Mouse (Mus musculus) liver, embryonic 14.5 days (tissue): ENCODE data around the gene Rhno1. TPM values are rescaled to one million over a fixed set of nuclear protein-coding genes. Genes with fewer than 3 reads are reported as not detected.
A peak's percentile ranks its signal among the peaks of the same experiment; 100 is the strongest.

Experiments used
- ATAC-seq: fragments of 200-750 bp; cut with Nextera tagmentation; 2 replicates; pipeline ENCODE4 v1.8.0; 2017; ENCODE audit warnings: moderate number of reproducible peaks, mild to moderate bottlenecking, moderate library complexity; ENCODE audit not compliant: insufficient read depth
- DNase-seq, 3 experiments: peaks; one replicate each; pipeline ENCODE4 v3.0.0-alpha.2; 2012 to 2013; ENCODE audit warnings: low read depth in 3 of 3, low spot score in 3 of 3
- H3K27ac ChIP-seq: fragments of 300-500 bp; sonication (generic); 2 replicates; pipeline ENCODE4 v1.5.1; 2014; ENCODE audit warnings: moderate library complexity, mild to moderate bottlenecking, control low read depth, inconsistent platforms
- H3K27me3 ChIP-seq: fragments of 300-500 bp; sonication (generic); 2 replicates; pipeline ENCODE4 v1.6.1; 2014; ENCODE audit warnings: mild to moderate bottlenecking, low read length, moderate library complexity; ENCODE audit not compliant: control insufficient read depth, insufficient read depth
- H3K36me3 ChIP-seq: fragments of 300-500 bp; sonication (generic); replicated peaks from 2 replicates; pipeline ENCODE4 v1.6.1; 2014; ENCODE audit warnings: low read depth; ENCODE audit not compliant: control insufficient read depth, insufficient read depth
- H3K4me1 ChIP-seq, 2 experiments: fragments of 200-500 bp in 1 of 2; fragments of 300-500 bp in 1 of 2; sonication (generic) in 1 of 2; replicated peaks; 2 replicates each; pipeline ENCODE4 v1.6.1; 2012 to 2014; ENCODE audit warnings: antibody characterized with exemption in 1 of 2, inconsistent platforms in 1 of 2, low read length in 1 of 2; ENCODE audit not compliant: control insufficient read depth in 2 of 2, insufficient read depth in 2 of 2
- H3K4me2 ChIP-seq: fragments of 300-500 bp; sonication (generic); 2 replicates; pipeline ENCODE4 v1.6.1; 2014; ENCODE audit warnings: low read depth, mild to moderate bottlenecking, control low read depth, moderate library complexity
- H3K4me3 ChIP-seq, 2 experiments: fragments of 200-500 bp in 1 of 2; fragments of 300-500 bp in 1 of 2; sonication (generic) in 1 of 2; 2 replicates each; pipeline ENCODE4 v1.5.1; 2012 to 2014; ENCODE audit warnings: low read depth in 2 of 2, low read length in 2 of 2, mild to moderate bottlenecking in 2 of 2, control low read depth in 1 of 2, inconsistent platforms in 1 of 2, moderate library complexity in 1 of 2; ENCODE audit not compliant: insufficient read depth in 1 of 2
- H3K9ac ChIP-seq: fragments of 300-500 bp; sonication (generic); replicated peaks from 2 replicates; pipeline ENCODE4 v1.6.1; 2014; ENCODE audit warnings: mild to moderate bottlenecking, control low read depth, moderate library complexity
- H3K9me3 ChIP-seq: fragments of 300-500 bp; sonication (generic); 2 replicates; pipeline ENCODE4 v1.6.1; 2016; ENCODE audit warnings: low read length, mixed read lengths; ENCODE audit not compliant: control insufficient read depth
- CTCF ChIP-seq: IDR thresholded peaks from 2 replicates; pipeline ENCODE4 v1.5.1; 2016; ENCODE audit warnings: antibody characterized with exemption, low read depth, control low read depth
- EP300 ChIP-seq: IDR thresholded peaks from 2 replicates; pipeline ENCODE4 v1.6.1; 2016; ENCODE audit warnings: antibody characterized with exemption, low read depth
- WGBS: fragments of 180-500 bp; shearing (Covaris S2); extraction: QIAGEN DNeasy Blood & Tissue Kit; methylation state at CpG from one replicate; pipeline ENCODE4 v1.1.7; 2014; ENCODE audit not compliant: insufficient replicate concordance; 5-methylcytosine and 5-hydroxymethylcytosine counted together
- polyA plus RNA-seq, 2 experiments: library from polyadenylated mRNA; depleted of rRNA in 1 of 2; stranded (reverse) in 1 of 2; unstranded in 1 of 2; fragments of >200 nt; fragmentation: Nextera tagmentation in 1 of 2; extraction: Ambion mirVana in 1 of 2; gene quantifications; 2 replicates each; pipeline versions ENCODE4 v1.2.1 to v1.2.3; 2012 to 2014

Gene Rhno1
- polyA plus RNA-seq, 2 experiments = 19.0 to 45.1 TPM

DNA sequence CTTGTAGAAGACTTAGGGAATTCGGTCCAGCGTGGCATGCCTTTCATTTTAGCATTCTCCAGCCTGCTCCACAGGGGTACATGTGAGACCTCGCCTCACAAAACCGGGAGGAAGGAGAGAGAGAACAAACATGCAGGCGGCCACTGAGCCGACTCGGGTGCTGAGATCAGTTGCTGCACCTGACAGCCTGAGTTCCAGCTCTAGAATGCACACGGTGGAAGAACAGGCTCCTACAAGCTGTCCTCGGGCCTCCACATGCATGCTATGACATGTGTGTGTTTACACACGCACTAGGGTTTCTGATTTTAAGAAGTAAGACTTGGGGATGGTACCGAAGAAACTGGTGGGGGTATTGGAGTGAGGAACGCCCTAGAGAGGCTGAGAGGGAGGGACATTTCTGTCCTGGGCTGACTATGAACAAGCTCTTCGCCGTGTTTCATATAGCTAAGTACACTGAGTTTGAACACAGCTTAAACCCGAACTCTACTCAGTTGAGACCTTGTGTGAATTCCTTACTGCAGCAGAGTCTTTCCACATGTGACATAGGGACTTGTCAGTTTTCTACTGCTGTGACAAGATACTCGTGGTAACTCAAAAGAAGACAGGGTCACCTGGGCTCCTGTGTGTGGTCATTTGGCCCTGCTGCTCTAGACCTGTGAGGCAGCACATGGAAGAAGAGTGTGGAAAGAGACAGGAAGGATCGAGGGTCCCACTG lies 13.8 kb upstream of the Rhno1 start:
- Histone ChIP-seq H3K4me1 (no peaks in the 10 kb centered on the region), H3K9ac (no peak overlapping the region), H3K4me2 (no peak overlapping the region), H3K9me3 (no peaks in the 10 kb centered on the region), H3K27ac (no peak overlapping the region), H3K27me3 (no peaks in the 10 kb centered on the region), H3K36me3 (peaks cover 29% of the 10 kb centered on the region), H3K4me3 (no peak overlapping the region)
- 71% methylated on average over 17 of the region's 17 CpGs for WGBS
- DNase-seq = no peak
- TF ChIP-seq EP300 (no peak), CTCF (no peak)
- no peak for ATAC-seq

GRCm38 (mm10) chr6:128375192-128375591 lies 12.5 kb upstream of the Rhno1 start, which contains the start of the genes Tex52 and Gm44596:
Gene Tex52 (plus strand): TSS chr6:128375456.
Gene Gm44596 (plus strand): TSS chr6:128375503.
- no peak for DNase-seq
- TF ChIP-seq CTCF (no peak), EP300 (no peak)

DNA sequence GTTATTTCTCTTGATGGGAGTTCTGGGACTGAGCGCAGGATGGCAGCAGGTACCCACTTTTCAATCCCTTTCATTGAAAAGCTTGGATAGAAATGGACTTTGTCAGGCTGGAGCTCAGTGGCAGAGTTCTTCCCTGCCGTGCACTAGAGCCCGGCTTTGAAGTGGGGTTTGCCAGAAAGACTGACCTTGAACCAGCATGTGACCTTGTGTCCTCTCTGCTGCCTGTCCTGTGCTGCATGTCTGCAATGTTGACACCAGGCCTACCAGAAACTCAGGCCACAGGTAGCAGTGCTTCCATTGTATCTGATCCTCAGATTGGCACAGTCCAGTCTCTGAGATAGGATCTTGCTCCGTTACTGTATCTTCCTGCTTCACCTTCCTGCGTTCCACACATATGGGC lies 7.3 kb upstream of the Rhno1 start:
- 83% methylated on average over 5 of the region's 5 CpGs for WGBS
- peaks cover 75% of the 10 kb centered on the region for H3K36me3 ChIP-seq

More at GRCm38 (mm10) chr6:128375192-128375591, 12.5 kb upstream of the Rhno1 start, which contains the start of the genes Tex52 and Gm44596:
- Histone ChIP-seq H3K36me3 (peaks cover 39% of the 10 kb centered on the region), H3K4me3 (no peak within 1 kb of the TSS), H3K4me1 (no peaks in the 10 kb centered on the region), H3K27me3 (no peaks in the 10 kb centered on the region), H3K4me2 (no peak within 1 kb of the TSS), H3K27ac (no peak within 1 kb of the TSS), H3K9ac (no peak within 1 kb of the TSS), H3K9me3 (no peaks in the 10 kb centered on the region)
- no peak for ATAC-seq
- WGBS = 73% methylated on average over 6 of the region's 6 CpGs

GRCm38 (mm10) chr6:128366466-128366865 lies 3.8 kb upstream of the Rhno1 start:
- Histone ChIP-seq H3K36me3 (peaks cover 45% of the 10 kb centered on the region), H3K4me1 (peaks cover 0 to 6% of the 10 kb centered on the region in 2 experiments; a peak in 3 of 4 replicates), H3K27ac (no peak overlapping the region), H3K27me3 (no peaks in the 10 kb centered on the region), H3K4me3 (no peak overlapping the region), H3K9ac (no peak overlapping the region), H3K9me3 (no peaks in the 10 kb centered on the region), H3K4me2 (no peak overlapping the region)
- DNase-seq (no peak), ATAC-seq (no peak)
- TF ChIP-seq CTCF (no peak), EP300 (no peak)
- 82% methylated on average over 5 of the region's 5 CpGs for WGBS

More for the DNA sequence above, 7.3 kb upstream of the Rhno1 start:
- ATAC-seq (peak; percentile 27; the same call in 1 of the 2 replicates), DNase-seq (no peak)
- H3K4me1 ChIP-seq = no peaks in the 10 kb centered on the region
- no peak for TF ChIP-seq EP300
- no peak for TF ChIP-seq CTCF
- H3K9me3 ChIP-seq = no peaks in the 10 kb centered on the region
- no peak overlapping the region for H3K9ac ChIP-seq
- H3K27me3 ChIP-seq = no peaks in the 10 kb centered on the region
- no peak overlapping the region for H3K27ac ChIP-seq
- H3K4me3 ChIP-seq = no peak overlapping the region
- H3K4me2 ChIP-seq = no peak overlapping the region

- TF ChIP-seq EP300 = no peak
- TF ChIP-seq CTCF = no peak
- Histone ChIP-seq H3K9ac (no peak overlapping the region), H3K9me3 (no peaks in the 10 kb centered on the region), H3K4me3 (no peak overlapping the region; a peak in 1 of 4 replicates), H3K36me3 (peaks cover 36% of the 10 kb centered on the region), H3K27me3 (no peaks in the 10 kb centered on the region), H3K27ac (no peak overlapping the region), H3K4me2 (no peak overlapping the region; the same call in 1 of the 2 replicates), H3K4me1 (peaks cover 0 to 13% of the 10 kb centered on the region in 2 experiments; a peak in 3 of 4 replicates)
- no peak for DNase-seq
- 78% methylated on average over 6 of the region's 6 CpGs for WGBS
- no peak for ATAC-seq
These were observed 2.0 kb upstream of the Rhno1 start for GRCm38 (mm10) chr6:128364721-128365120.
